Mouse (Mus musculus) ES-E14 (cell line): ENCODE measurements around the gene Adgrl3.

Experiments
- HCFC1 ChIP-seq: IDR thresholded peaks from 2 replicates; pipeline ENCODE4 v1.6.1; 2012; ENCODE audit warnings: low read length, inconsistent platforms, borderline replicate concordance; ENCODE audit not compliant: insufficient read depth
- MAFK ChIP-seq: IDR thresholded peaks from 2 replicates; pipeline ENCODE4 v1.6.1; 2014; ENCODE audit warnings: mild to moderate bottlenecking, low read depth, low read length, inconsistent platforms; ENCODE audit not compliant: insufficient read depth
- ZC3H11A ChIP-seq: IDR thresholded peaks from 2 replicates; pipeline ENCODE4 v1.6.1; 2012; ENCODE audit warnings: low read depth, mild to moderate bottlenecking, inconsistent platforms, low read length, borderline replicate concordance
- ZNF384 ChIP-seq: IDR thresholded peaks from 2 replicates; pipeline ENCODE4 v1.6.1; 2012; ENCODE audit warnings: low read depth, low read length, inconsistent platforms

DNA sequence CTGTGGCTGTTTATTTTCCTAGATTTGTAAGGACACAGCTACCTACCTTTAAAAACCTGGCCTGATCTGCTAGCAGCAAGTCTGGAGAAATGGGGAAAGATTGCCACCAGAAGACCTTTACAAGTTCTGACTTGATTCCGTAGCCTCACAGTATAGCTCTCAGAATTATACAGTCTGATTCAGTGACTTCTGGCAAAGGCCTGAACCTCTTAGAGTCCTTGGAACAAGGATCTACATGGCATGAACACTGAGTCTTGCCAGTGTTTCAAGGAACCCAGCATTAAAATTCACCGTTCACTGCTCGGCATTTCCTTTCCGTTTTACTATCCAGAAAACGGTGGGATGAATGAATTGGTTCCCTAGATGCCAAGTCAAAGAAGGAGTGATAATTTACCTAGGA lies 756.3 kb downstream of the Adgrl3 start:
- TF ChIP-seq ZC3H11A = no peak
- no peak for TF ChIP-seq MAFK
- TF ChIP-seq HCFC1 = no peak
- TF ChIP-seq ZNF384 = no peak
